In genomic region chr2:37855226-37855625, GRCm38 (mm10) we compare ENCODE assay signal across 19 mouse cellular contexts.
DNase-seq lines count a peak whose midpoint lies in the region; ATAC-seq and TF ChIP-seq lines count a peak whose summit lies in the region.
"Had no signal": no experiment of that assay in that cellular context is flagged by ENCODE, and none has a peak within 500 bp of the region (broad histone marks: within the 10 kb centered on the region; RNA-seq: fewer than 3 reads in every experiment).

No protein-coding gene starts in this region.

- H3K4me3 ChIP-seq in forebrain, embryonic 13.5 days, result no peak overlapping the region
- H3K4me3 ChIP-seq in forebrain, embryonic 12.5 days (replicated peaks), result no peak overlapping the region
- no peak overlapping the region for H3K4me3 ChIP-seq in layer of hippocampus, adult 2 months
- no peak overlapping the region for H3K4me3 ChIP-seq in stomach, embryonic 15.5 days (replicated peaks)
- H3K4me3 ChIP-seq: erythroblast, embryonic 14.5 days; liver, embryonic 13.5 days; megakaryocyte, embryonic 14.5 days had no signal

- peaks cover 13% of the 10 kb centered on the region; the same call in 1 of the 2 replicates for H3K36me3 ChIP-seq in forebrain, embryonic 13.5 days (ENCODE audit: poor library complexity, severe bottlenecking)
- H3K36me3 ChIP-seq in forebrain, embryonic 12.5 days (replicated peaks), result peaks cover 9% of the 10 kb centered on the region
- no peaks in the 10 kb centered on the region for H3K36me3 ChIP-seq in stomach, embryonic 15.5 days
- H3K36me3 ChIP-seq: liver, embryonic 13.5 days had no signal

- no peaks in the 10 kb centered on the region for H3K9me3 ChIP-seq in forebrain, embryonic 13.5 days (replicated peaks)
- H3K9me3 ChIP-seq in forebrain, embryonic 12.5 days, result no peaks in the 10 kb centered on the region
- H3K9me3 ChIP-seq in stomach, embryonic 15.5 days, result no peaks in the 10 kb centered on the region
- H3K9me3 ChIP-seq: liver, embryonic 13.5 days; megakaryocyte, embryonic 14.5 days had no signal

- H3K4me2 ChIP-seq in forebrain, embryonic 13.5 days, result no peak overlapping the region
- H3K4me2 ChIP-seq in forebrain, embryonic 12.5 days, result no peak overlapping the region
- H3K4me2 ChIP-seq in stomach, embryonic 15.5 days, result no peak overlapping the region
- H3K4me2 ChIP-seq: heart, embryonic 11.5 days; liver, embryonic 13.5 days had no signal

- peak in 1 of 2 experiments; percentile 51 for DNase-seq in layer of hippocampus, adult 2 months (ENCODE audit: low spot score in 2 of 2)
- DNase-seq in layer of hippocampus, adult 9-10 months (ENCODE audit: low spot score), result no peak
- peak; percentile 8 for DNase-seq in ovary, postnatal 36 days (ENCODE audit: low spot score)
- DNase-seq in ovary, postnatal 10 days (ENCODE audit: low spot score), result no peak
- no peak for DNase-seq in spleen, postnatal 4 days (ENCODE audit: low spot score in 2 of 2)
- DNase-seq: adrenal gland, adult 8-10 months; cerebellum, postnatal 14 days; gastrocnemius, postnatal 14 days; heart, postnatal 36 days; kidney, adult 18-20 months; kidney, postnatal 36 days; liver, embryonic 13.5 days; right cerebral cortex, postnatal 25 days had no signal

- no peaks in the 10 kb centered on the region for H3K27me3 ChIP-seq in forebrain, embryonic 13.5 days
- no peaks in the 10 kb centered on the region for H3K27me3 ChIP-seq in forebrain, embryonic 12.5 days
- H3K27me3 ChIP-seq in stomach, embryonic 15.5 days (replicated peaks), result no peaks in the 10 kb centered on the region
- H3K27me3 ChIP-seq: liver, embryonic 13.5 days; megakaryocyte, embryonic 14.5 days had no signal

- no peaks in the 10 kb centered on the region for H3K4me1 ChIP-seq in forebrain, embryonic 13.5 days
- H3K4me1 ChIP-seq in forebrain, embryonic 12.5 days, result peaks cover 6% of the 10 kb centered on the region; the same call in 1 of the 2 replicates
- peaks cover 5% of the 10 kb centered on the region; the same call in 1 of the 2 replicates for H3K4me1 ChIP-seq in stomach, embryonic 15.5 days
- H3K4me1 ChIP-seq: liver, embryonic 13.5 days had no signal

- no peak overlapping the region for H3K9ac ChIP-seq in forebrain, embryonic 13.5 days
- no peak overlapping the region for H3K9ac ChIP-seq in forebrain, embryonic 12.5 days
- H3K9ac ChIP-seq in stomach, embryonic 15.5 days, result no peak overlapping the region
- H3K9ac ChIP-seq: liver, embryonic 13.5 days had no signal

- no peak overlapping the region for H3K27ac ChIP-seq in forebrain, embryonic 13.5 days
- H3K27ac ChIP-seq in forebrain, embryonic 12.5 days, result no peak overlapping the region
- H3K27ac ChIP-seq in layer of hippocampus, adult 2 months, result peak overlapping the region; percentile 36
- H3K27ac ChIP-seq in stomach, embryonic 15.5 days, result no peak overlapping the region
- H3K27ac ChIP-seq: liver, embryonic 13.5 days had no signal

- WGBS in forebrain, embryonic 13.5 days, result 62% methylated on average over 2 of the region's 2 CpGs
- 79% methylated on average over 2 of the region's 2 CpGs for WGBS in forebrain, embryonic 12.5 days
- WGBS in stomach, embryonic 15.5 days, result 66% methylated on average over 2 of the region's 2 CpGs

- ATAC-seq in forebrain, embryonic 13.5 days, result peak; percentile 61
- ATAC-seq in forebrain, embryonic 12.5 days (ENCODE audit: low FRiP score), result no peak
- peak; percentile 47; the same call in 1 of the 2 replicates for ATAC-seq in stomach, embryonic 15.5 days (ENCODE audit: insufficient read depth, low FRiP score, low read depth)

- TF ChIP-seq CTCF in layer of hippocampus, adult 2 months (conservative IDR thresholded peaks at IDR 0.05), result no peak
